Mouse (Mus musculus): ENCODE results near the gene Herc3. TPM values are rescaled to one million over a fixed set of nuclear protein-coding genes. Genes with fewer than 3 reads are reported as not detected.

Herc3 gene
- polyA plus RNA-seq, 1 experiment from 2014 or later, result 6.5 TPM

DNA sequence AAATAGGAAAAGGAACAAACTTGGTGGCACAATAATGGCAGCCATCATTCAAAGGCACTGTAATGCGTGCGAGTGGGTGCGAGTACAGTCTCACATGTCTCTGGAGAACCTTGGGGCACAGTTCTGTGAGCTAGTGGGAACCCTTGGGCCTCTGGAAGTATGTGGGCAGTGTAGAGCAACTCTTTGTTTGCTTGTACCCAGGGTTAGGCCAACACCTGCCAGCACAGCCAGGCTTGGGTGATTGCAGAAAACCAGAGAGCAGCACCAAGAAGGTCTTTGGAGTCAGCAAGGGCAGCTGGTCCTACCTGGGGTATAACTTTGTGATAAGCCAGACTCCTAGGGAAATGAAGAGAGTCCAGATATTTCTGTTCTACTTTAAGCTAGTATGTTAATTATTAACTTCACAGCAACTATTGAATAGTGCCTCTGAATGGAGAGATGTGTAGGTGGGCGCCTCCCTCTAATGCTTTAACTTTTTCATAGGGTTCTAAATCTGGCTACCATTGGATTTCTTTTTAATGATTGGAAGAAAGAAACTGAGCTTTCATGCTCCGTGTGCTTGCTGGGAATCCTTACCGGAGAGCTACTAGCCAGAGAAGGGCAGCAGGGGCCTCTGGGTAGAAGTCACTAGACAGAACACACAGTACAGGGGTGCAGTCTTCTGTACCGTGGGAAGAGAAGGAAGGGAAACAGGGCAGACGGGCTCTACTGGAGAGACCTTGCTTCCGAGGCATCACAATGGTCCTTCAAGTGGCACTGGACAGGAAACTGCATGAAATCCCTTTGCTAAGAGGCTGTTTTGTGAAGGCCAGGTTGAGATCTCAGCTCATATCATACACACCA lies 15.8 kb downstream of the Herc3 start:
- Histone ChIP-seq H3K27ac (replicated peaks; ENCODE audit: low read depth, low read length) (no peak overlapping the region), H3K9ac (ENCODE audit: low read length) (no peak overlapping the region), H3K9me3 (ENCODE audit: control insufficient read depth, low read length) (no peaks in the 10 kb centered on the region), H3K27me3 (ENCODE audit: control insufficient read depth, insufficient read depth, low read length) (no peaks in the 10 kb centered on the region), H3K4me2 (ENCODE audit: low read depth, severe bottlenecking) (no peak overlapping the region), H3K4me3 (ENCODE audit: low read depth, low read length) (no peak overlapping the region), H3K36me3 (ENCODE audit: control insufficient read depth, insufficient read depth, low read length) (no peaks in the 10 kb centered on the region), H3K4me1 (ENCODE audit: control insufficient read depth, insufficient read depth, low read length) (no peaks in the 10 kb centered on the region)
- DNase-seq (ENCODE audit: low spot score), result no peak
- WGBS, result 88% methylated on average over 9 of the region's 9 CpGs
- no peak for ATAC-seq (ENCODE audit: insufficient number of reproducible peaks, low FRiP score, low TSS enrichment, low read depth)

GRCm38 (mm10) chr6:58847836-58848235 lies 16.6 kb downstream of the Herc3 start:
- no peaks in the 10 kb centered on the region for H3K27me3 ChIP-seq (ENCODE audit: control insufficient read depth, insufficient read depth, low read length)
- DNase-seq (ENCODE audit: low spot score) (no peak), ATAC-seq (ENCODE audit: insufficient number of reproducible peaks, low FRiP score, low TSS enrichment, low read depth) (no peak)
- H3K4me1 ChIP-seq (ENCODE audit: control insufficient read depth, insufficient read depth, low read length), result no peaks in the 10 kb centered on the region
- H3K4me2 ChIP-seq (ENCODE audit: low read depth, severe bottlenecking), result no peak overlapping the region
- 95% methylated on average over 5 of the region's 5 CpGs for WGBS
- H3K9me3 ChIP-seq (ENCODE audit: control insufficient read depth, low read length), result no peaks in the 10 kb centered on the region
- H3K27ac ChIP-seq (replicated peaks; ENCODE audit: low read depth, low read length), result no peak overlapping the region
- no peak overlapping the region for H3K9ac ChIP-seq (ENCODE audit: low read length)
- H3K36me3 ChIP-seq (ENCODE audit: control insufficient read depth, insufficient read depth, low read length), result no peaks in the 10 kb centered on the region
- no peak overlapping the region for H3K4me3 ChIP-seq (ENCODE audit: low read depth, low read length)

- no peak overlapping the region for H3K9ac ChIP-seq (ENCODE audit: low read length)
- DNase-seq (ENCODE audit: low spot score), result no peak
These were observed 18.1 kb downstream of the Herc3 start for GRCm38 (mm10) chr6:58849356-58849755.

GRCm38 (mm10) chr6:58855676-58856367 lies 24.6 kb downstream of the Herc3 start:
- Histone ChIP-seq H3K27me3 (ENCODE audit: control insufficient read depth, insufficient read depth, low read length) (no peaks in the 10 kb centered on the region), H3K4me1 (ENCODE audit: control insufficient read depth, insufficient read depth, low read length) (no peaks in the 10 kb centered on the region), H3K4me3 (ENCODE audit: low read depth, low read length) (no peak overlapping the region), H3K9ac (ENCODE audit: low read length) (no peak overlapping the region), H3K27ac (replicated peaks; ENCODE audit: low read depth, low read length) (no peak overlapping the region), H3K4me2 (ENCODE audit: low read depth, severe bottlenecking) (no peak overlapping the region), H3K36me3 (ENCODE audit: control insufficient read depth, insufficient read depth, low read length) (no peaks in the 10 kb centered on the region), H3K9me3 (ENCODE audit: control insufficient read depth, low read length) (no peaks in the 10 kb centered on the region)
- DNase-seq (ENCODE audit: low spot score), result no peak
- 93% methylated on average over 10 of the region's 10 CpGs for WGBS
- ATAC-seq (ENCODE audit: insufficient number of reproducible peaks, low FRiP score, low TSS enrichment, low read depth), result no peak

More at GRCm38 (mm10) chr6:58849356-58849755, 18.1 kb downstream of the Herc3 start:
- H3K36me3 ChIP-seq (ENCODE audit: control insufficient read depth, insufficient read depth, low read length), result no peaks in the 10 kb centered on the region
- H3K4me3 ChIP-seq (ENCODE audit: low read depth, low read length), result no peak overlapping the region
- 87% methylated on average over 5 of the region's 5 CpGs for WGBS
- H3K4me1 ChIP-seq (ENCODE audit: control insufficient read depth, insufficient read depth, low read length), result no peaks in the 10 kb centered on the region
- no peaks in the 10 kb centered on the region for H3K9me3 ChIP-seq (ENCODE audit: control insufficient read depth, low read length)
- H3K27ac ChIP-seq (replicated peaks; ENCODE audit: low read depth, low read length), result no peak overlapping the region
- no peak for ATAC-seq (ENCODE audit: insufficient number of reproducible peaks, low FRiP score, low TSS enrichment, low read depth)
- no peak overlapping the region for H3K4me2 ChIP-seq (ENCODE audit: low read depth, severe bottlenecking)
- H3K27me3 ChIP-seq (ENCODE audit: control insufficient read depth, insufficient read depth, low read length), result no peaks in the 10 kb centered on the region

DNA sequence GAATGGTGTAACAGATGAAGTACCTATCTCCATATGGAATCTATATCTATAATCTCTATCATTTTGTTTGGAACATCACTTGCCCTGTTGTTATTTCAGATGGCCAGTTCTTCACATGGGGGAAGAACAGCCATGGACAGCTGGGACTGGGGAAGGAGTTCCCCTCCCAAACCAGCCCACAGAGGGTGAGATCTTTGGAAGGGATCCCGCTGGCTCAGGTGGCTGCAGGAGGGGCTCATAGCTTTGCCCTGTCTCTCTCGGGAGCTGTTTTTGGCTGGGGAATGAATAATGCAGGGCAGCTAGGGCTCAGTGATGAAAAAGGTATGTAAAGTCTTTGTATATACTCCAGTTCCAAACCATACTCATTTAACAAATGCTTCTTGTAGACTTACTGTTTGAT lies 25.2 kb downstream of the Herc3 start:
- Histone ChIP-seq H3K4me1 (ENCODE audit: control insufficient read depth, insufficient read depth, low read length) (no peaks in the 10 kb centered on the region), H3K4me3 (ENCODE audit: low read depth, low read length) (no peak overlapping the region), H3K36me3 (ENCODE audit: control insufficient read depth, insufficient read depth, low read length) (no peaks in the 10 kb centered on the region), H3K9ac (ENCODE audit: low read length) (no peak overlapping the region), H3K27me3 (ENCODE audit: control insufficient read depth, insufficient read depth, low read length) (no peaks in the 10 kb centered on the region), H3K27ac (replicated peaks; ENCODE audit: low read depth, low read length) (no peak overlapping the region), H3K9me3 (ENCODE audit: control insufficient read depth, low read length) (no peaks in the 10 kb centered on the region), H3K4me2 (ENCODE audit: low read depth, severe bottlenecking) (no peak overlapping the region)
- WGBS, result 84% methylated on average over 2 of the region's 2 CpGs
- no peak for DNase-seq (ENCODE audit: low spot score)
- no peak for ATAC-seq (ENCODE audit: insufficient number of reproducible peaks, low FRiP score, low TSS enrichment, low read depth)

- H3K27me3 ChIP-seq (ENCODE audit: control insufficient read depth, insufficient read depth, low read length), result no peaks in the 10 kb centered on the region
- no peak overlapping the region for H3K27ac ChIP-seq (replicated peaks; ENCODE audit: low read depth, low read length)
- no peak overlapping the region for H3K4me2 ChIP-seq (ENCODE audit: low read depth, severe bottlenecking)
- ATAC-seq (ENCODE audit: insufficient number of reproducible peaks, low FRiP score, low TSS enrichment, low read depth) (no peak), DNase-seq (ENCODE audit: low spot score) (no peak)
- H3K9ac ChIP-seq (ENCODE audit: low read length), result no peak overlapping the region
- H3K4me3 ChIP-seq (ENCODE audit: low read depth, low read length), result no peak overlapping the region
- no peaks in the 10 kb centered on the region for H3K4me1 ChIP-seq (ENCODE audit: control insufficient read depth, insufficient read depth, low read length)
- 88% methylated on average over 4 of the region's 4 CpGs for WGBS
- H3K36me3 ChIP-seq (ENCODE audit: control insufficient read depth, insufficient read depth, low read length), result no peaks in the 10 kb centered on the region
- no peaks in the 10 kb centered on the region for H3K9me3 ChIP-seq (ENCODE audit: control insufficient read depth, low read length)
These were observed 28.3 kb downstream of the Herc3 start for GRCm38 (mm10) chr6:58859517-58859916.

DNA sequence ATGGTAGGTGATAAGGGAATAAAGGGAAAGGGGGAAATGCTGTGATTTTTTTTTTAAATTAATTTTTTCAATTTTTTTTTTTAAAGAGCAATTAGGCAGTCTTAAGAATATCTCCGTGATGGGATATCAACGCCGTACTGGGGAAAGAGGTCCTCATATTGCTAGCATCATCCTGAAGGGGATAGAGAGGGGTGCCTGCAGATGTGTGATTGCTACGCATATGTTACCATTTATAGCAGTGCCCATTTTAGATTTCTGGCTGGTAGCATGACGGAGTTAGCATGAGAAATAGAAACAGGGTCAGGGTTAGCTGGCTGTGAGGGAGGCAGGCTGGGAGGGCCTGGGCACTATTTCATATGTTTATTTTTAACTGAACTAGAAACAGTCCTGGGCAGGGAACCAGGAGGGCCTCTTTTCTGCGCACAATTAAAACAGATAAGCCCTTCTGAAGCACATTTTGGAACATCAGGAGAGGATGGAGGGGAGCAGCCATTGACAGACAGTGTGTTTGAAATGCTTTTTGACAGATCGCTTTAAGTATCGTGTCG lies 31.3 kb downstream of the Herc3 start:
- no peak for ATAC-seq (ENCODE audit: insufficient number of reproducible peaks, low FRiP score, low TSS enrichment, low read depth)
- H3K27ac ChIP-seq (replicated peaks; ENCODE audit: low read depth, low read length), result no peak overlapping the region
- WGBS, result 89% methylated on average over 9 of the region's 9 CpGs
- H3K9me3 ChIP-seq (ENCODE audit: control insufficient read depth, low read length), result no peaks in the 10 kb centered on the region
- H3K9ac ChIP-seq (ENCODE audit: low read length), result no peak overlapping the region
- no peaks in the 10 kb centered on the region for H3K36me3 ChIP-seq (ENCODE audit: control insufficient read depth, insufficient read depth, low read length)
- H3K27me3 ChIP-seq (ENCODE audit: control insufficient read depth, insufficient read depth, low read length), result no peaks in the 10 kb centered on the region
- H3K4me2 ChIP-seq (ENCODE audit: low read depth, severe bottlenecking), result no peak overlapping the region
- H3K4me1 ChIP-seq (ENCODE audit: control insufficient read depth, insufficient read depth, low read length), result no peaks in the 10 kb centered on the region
- DNase-seq (ENCODE audit: low spot score), result no peak
- no peak overlapping the region for H3K4me3 ChIP-seq (ENCODE audit: low read depth, low read length)

GRCm38 (mm10) chr6:58863631-58864235 lies 32.5 kb downstream of the Herc3 start:
- Histone ChIP-seq H3K36me3 (ENCODE audit: control insufficient read depth, insufficient read depth, low read length) (no peaks in the 10 kb centered on the region), H3K4me1 (ENCODE audit: control insufficient read depth, insufficient read depth, low read length) (no peaks in the 10 kb centered on the region), H3K9me3 (ENCODE audit: control insufficient read depth, low read length) (no peaks in the 10 kb centered on the region), H3K27ac (replicated peaks; ENCODE audit: low read depth, low read length) (no peak overlapping the region), H3K4me3 (ENCODE audit: low read depth, low read length) (no peak overlapping the region), H3K27me3 (ENCODE audit: control insufficient read depth, insufficient read depth, low read length) (no peaks in the 10 kb centered on the region), H3K9ac (ENCODE audit: low read length) (no peak overlapping the region), H3K4me2 (ENCODE audit: low read depth, severe bottlenecking) (no peak overlapping the region)
- WGBS, result 85% methylated on average over 4 of the region's 4 CpGs
- ATAC-seq (ENCODE audit: insufficient number of reproducible peaks, low FRiP score, low TSS enrichment, low read depth), result no peak
- DNase-seq (ENCODE audit: low spot score), result no peak
